Mouse (Mus musculus): ENCODE measurements around the gene Depdc5.
"Not testable (repeated sequence)": the region's sequence is repeated elsewhere in the genome, so short reads cannot be mapped to it uniquely, and the experiment has no call there.

The Depdc5 gene

GRCm38 (mm10) chr5:32863253-32864228, at the start of gene Depdc5:
Gene Depdc5 (plus strand): TSS chr5:32863701.
- peak; percentile 96 to 98 for DNase-seq

DNA sequence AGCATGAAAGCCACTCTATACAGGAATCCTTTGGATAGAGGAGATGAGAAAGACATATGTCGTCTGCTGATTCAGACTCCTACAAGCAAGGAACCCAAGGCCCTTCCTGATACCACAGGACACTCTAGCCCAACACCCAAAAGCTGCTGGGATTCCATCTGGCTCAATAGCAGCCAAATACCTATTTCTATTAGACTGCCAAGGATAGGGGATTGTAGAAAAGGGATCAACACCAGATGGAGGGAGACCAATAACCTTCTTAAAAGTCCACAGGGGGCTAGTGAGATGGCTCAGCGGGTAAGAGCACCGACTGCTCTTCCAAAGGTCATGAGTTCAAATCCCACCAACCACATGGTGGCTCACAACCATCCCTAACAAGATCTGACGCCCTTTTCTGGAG, 48.1 kb upstream of the Depdc5 start:
- no peak for DNase-seq

DNA sequence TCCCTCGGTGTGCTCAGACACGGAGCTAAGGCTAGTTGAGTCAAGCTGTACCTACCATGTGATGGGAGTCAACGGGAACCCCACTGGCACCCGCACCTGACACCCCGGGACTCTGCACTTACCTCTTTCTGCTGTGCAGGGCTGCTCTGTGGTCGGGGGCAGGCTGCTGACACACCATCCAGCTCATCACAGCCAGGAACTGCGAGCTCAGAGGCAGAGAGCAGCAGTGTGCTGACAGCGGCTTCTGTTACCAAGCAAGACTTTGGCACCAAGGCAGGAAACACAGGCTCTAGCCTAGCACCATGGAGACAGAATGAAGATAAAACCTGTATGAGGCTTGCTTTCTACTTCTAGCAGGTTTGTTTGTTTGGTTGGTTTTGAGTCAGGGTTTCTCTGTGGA, 43.0 kb upstream of the Depdc5 start:
- DNase-seq = no peak

DNA sequence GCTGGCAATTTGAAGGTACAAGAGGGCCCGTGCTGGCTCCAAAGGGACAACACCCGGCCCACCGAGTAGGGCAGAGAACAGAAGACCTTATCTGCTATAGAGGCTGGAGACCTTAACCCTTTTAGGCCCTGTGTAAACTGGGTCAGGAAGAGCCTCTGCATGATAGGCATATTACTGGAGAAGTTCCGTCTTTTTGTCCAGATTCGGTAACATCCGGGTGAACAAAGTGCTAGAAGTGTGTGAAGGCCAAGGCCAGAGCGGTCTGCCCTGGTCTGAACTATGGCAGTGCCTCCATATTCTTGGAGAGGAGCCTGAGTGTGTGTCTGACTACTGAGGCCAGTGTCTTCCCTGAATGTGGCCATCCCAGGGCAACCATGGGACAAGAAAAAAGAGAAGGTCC, 36.5 kb upstream of the Depdc5 start, which contains the start of gene Gm20671:
Gene Gm20671 (minus strand): TSS at position 101 of the 400 bp plus-strand sequence.
- DNase-seq = no peak

DNA sequence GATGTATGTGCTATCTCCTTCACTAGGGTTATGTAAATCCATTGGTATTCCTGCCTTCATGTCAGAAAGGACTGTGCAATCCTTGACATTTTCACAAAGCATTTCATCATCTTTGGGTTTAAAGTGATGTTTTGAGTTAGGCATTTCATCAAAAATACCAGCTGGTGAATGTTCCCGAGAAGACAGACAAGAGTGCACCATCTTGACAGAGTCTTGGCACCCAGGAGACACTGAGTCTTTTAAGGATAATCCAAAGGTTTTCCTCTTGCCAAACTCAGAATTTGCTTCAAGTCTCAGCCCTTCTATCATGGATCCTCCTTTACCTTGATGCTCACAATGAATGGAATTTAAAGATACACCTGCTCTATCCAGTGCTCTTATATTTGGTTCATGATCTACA, 34.7 kb upstream of the Depdc5 start:
- not testable (repeated sequence) for DNase-seq

DNA sequence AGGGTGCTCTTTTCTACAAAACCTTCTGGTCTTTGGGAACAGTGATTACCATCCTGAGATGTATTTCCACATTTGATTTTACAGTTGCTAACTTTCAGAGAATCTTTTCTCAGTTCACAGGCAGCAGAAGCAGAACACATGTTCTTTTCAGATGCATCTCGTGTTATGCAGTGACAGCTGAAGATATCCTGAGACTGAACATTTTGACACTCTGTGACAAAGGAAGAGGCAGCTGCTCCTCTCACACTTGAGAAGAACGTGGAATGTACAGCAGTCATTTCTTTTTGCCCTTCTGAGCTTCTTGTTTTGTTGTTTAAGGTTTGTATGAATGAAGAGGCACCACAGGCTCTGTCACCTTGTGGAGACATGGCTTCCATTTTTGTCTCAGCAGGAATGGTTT, 33.4 kb upstream of the Depdc5 start:
- DNase-seq = no peak

DNA sequence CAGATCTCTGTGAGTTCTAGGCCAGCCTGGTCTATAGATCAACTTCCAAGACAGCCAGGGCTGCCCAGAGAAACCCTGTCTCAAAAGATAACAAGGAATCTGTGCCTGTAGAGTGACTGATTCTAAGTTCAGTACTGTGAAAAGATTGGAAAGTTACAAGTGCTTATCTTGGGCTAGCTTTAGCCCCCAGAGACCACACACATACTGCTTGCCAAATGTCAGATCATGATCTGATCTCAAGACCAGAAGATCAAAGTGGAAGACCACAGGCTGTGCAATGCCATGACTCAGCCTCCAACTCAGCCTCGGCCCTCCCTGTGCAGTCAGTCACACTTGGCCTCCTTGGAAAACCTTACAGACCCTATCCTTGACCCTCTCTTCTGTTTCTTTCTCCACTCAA, 29.0 kb upstream of the Depdc5 start:
- DNase-seq = no peak

DNA sequence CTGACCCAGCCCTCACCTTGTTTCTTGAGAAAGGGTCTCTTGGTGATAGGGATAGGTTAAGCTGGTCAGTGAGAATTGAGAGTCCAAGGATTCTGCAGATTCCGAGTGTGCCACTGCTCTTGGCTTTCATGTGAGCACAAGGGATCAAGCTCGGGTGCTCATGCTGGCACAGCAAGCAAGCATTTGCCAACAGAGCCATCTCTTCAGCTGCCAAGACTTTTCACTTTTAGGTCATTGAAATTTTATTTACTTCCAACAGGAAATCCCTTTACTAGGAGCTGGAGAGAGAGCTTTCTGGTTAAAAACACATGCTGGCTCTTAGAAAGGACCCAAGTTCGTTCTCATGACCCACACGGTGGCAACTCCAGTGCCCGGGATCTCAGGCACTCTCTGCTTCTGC, 26.5 kb upstream of the Depdc5 start:
- DNase-seq = no peak

DNA sequence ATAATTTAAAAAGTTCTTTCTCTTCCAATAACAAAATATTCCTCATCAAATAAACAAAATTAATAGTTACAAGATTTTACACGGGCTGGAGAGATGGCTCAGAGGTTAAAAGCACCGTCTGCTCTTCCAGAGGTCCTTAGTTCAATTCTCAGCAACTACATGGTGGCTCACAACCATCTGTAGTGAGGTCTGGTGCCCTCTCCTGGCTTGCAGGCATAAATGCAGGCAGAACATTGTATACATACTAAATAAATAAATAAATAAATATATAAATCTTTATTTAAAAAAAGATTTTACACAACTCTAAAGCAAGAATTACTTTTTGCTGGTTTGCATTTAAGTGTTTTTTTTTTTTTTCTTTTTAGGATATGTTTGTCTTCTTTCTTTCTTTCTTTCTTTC, 23.5 kb upstream of the Depdc5 start:
- no peak for DNase-seq

- no peak for DNase-seq
These were observed 14.3 kb upstream of the Depdc5 start for GRCm38 (mm10) chr5:32849178-32849577.

GRCm38 (mm10) chr5:32849580-32849979, 13.9 kb upstream of the Depdc5 start:
- not testable (repeated sequence) for DNase-seq

GRCm38 (mm10) chr5:32852026-32852425, 11.5 kb upstream of the Depdc5 start:
- DNase-seq = no peak

GRCm38 (mm10) chr5:32853731-32854507, 9.6 kb upstream of the Depdc5 start, which contains the start of gene Prr14l:
Gene Prr14l (minus strand): TSS chr5:32854256.
- DNase-seq = peak; percentile 98 to 100

DNA sequence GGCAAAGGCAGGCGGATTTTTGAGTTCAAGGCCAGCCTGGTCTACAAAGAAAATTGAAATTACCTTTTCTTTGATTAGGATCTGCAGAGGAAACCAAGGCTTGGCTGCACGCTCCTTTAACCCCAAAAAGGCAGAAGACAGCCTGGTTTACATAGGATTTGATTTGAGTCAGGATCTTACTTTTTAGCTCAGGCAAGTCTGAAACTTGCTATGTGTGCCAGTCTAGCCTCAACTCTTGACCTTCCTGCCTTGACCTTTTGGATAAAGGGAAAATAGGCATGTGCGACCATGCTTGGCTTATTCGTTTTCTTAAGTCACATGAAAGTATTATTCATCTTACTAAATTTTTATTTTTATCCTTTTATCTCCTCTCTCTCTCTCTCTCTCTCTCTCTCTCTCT, 8.7 kb upstream of the Depdc5 start:
- no peak for DNase-seq

- DNase-seq = not testable (repeated sequence)
These were observed 8.2 kb upstream of the Depdc5 start for GRCm38 (mm10) chr5:32855274-32855673.

DNA sequence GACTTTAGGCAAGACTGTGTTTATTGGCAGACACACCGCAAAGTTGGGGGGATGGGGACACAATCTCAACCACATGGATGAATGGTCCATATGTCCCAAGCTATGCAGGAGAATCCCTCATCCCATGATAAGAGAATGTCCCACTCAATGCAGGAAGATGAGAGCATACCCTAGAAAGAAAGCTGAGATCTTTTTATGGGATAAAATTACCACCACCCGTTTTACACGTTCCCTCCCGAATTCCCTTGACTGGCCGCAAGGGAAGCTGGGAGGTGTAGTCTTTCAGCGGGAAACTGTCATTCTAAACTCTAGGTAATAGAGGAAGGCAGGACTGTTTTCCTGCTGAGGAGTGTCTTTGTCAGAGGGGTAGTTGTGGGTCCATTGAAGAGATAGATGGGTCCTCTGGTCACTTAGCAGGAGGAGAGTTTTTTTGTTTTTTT, 5.7 kb upstream of the Depdc5 start:
- DNase-seq = peak; percentile 69 to 76

- DNase-seq = no peak
These were observed 2.4 kb upstream of the Depdc5 start for GRCm38 (mm10) chr5:32861082-32861481.

DNA sequence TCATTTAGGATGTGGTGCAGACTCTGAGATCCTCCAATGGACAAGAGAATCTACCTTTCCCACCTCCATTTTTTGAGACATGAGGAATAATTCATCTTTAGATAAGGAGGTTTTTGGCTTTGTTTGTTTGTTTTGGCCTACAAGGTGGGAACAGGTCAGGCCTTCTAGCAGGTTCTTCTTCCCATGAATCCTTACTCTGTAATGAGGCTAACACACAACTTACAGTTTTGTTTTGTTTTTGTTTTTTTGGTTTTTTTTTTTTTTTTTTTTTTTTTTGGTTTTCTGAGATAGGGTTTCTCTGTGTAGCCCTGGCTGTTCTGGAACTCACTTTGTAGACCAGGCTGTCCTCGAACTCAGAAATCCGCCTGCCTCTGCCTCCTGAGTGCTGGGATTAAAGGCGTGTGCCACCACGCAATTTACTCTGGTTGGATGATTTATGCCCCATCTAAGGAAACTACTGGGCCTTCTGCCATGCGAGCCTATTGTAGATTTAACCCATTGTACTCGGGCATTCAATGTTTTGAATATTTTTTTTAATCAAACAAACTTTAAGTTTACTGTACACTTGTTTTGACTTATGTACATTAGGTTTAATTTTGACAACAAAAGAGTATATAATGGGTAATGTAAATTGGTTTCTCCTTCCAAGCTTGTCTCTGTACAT, 900 bp upstream of the Depdc5 start:
- DNase-seq = peak; percentile 29 to 43

- no peak for DNase-seq
These were observed 6.0 kb downstream of the Depdc5 start for GRCm38 (mm10) chr5:32869389-32870024.

DNA sequence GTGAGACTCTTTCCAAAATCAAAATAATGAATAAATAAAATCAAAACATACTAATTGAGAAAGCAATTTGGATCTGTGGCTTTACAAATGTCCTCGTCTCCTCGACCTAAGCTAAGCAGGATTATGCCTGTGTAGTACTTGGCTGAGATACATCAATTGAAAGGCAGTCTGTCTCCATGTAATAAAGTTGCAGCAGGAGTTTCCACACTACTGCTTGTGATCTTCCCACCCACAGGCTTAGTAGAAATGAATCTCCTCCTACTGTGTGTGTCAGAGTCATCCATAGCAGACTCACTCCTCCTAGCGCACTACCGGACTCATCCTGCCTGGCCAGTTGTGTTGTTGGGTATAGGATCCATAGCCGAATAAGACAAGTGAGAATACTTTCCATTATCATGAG, 8.8 kb downstream of the Depdc5 start:
- no peak for DNase-seq

DNA sequence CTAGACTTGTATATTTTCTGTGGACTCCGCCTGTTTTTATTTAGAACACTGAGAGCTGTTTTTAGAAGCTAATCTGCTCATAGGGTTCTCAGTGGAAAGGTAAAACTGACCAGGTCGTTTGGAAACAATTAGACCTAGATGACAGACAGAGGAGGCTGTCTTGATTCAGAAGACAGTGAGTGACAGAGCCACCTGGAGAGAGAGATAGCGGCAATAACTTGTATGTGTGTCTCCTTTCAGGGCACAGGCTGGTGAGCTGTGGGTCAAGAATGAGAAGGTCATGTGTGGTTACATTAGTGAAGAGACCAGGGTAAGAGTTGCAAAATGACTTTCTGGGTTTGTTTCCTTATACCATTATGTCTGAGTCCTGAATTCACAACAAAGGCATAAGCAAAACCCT, 23.2 kb downstream of the Depdc5 start:
- no peak for DNase-seq

DNA sequence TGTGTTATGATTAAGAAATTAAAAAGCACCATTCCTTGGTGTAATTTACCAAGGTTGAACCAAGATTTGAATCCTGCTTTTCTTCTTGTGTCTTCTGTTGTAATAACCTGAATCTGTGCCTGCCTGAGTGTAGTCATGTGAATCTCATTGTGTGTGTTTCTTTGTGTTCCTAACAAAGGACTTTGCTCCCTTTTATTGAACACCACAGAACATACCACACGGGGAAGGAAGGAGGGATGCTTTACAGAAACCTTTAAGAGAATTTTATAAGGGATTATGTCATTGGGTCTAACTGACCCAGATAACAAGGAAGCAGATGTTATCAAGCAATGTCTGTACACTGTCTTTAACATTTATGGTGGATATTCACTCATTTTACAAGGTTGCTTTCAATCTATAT, 44.0 kb downstream of the Depdc5 start:
- no peak for DNase-seq

Measured in kidney, postnatal 36 days (tissue).